Mouse (Mus musculus) cerebellum, postnatal 4 days (tissue): ENCODE data around the gene Ide.
A peak's percentile ranks its signal among the peaks of the same experiment; 100 is the strongest.

ENCODE experiments used
- DNase-seq, 2 experiments: peaks; one replicate each; pipeline ENCODE4 v3.0.0; 2022; ENCODE audit warnings: low spot score in 2 of 2, mixed read lengths in 1 of 2

Ide gene

DNA sequence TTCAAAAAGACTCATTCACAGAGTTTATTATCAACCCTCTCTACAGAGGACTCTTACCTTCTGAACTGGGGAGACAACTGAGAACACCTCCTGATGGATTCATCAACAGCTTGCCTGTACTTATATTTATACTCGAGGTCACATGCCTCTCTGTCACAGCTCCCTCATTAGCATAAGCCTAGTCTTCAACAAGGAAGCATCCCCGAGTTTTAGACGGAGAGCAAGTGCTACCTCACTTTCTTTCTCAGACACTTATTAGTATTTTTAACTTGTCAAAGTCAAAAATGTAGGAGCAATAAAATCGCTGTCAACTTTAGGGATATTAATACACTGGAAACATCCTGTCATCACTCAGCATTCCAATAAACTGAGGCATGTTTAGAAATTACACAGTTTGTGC lies at the start of gene Ide:
Gene Ide (minus strand): TSS at position 101 of the 400 bp plus-strand sequence.
- no peak for DNase-seq

DNA sequence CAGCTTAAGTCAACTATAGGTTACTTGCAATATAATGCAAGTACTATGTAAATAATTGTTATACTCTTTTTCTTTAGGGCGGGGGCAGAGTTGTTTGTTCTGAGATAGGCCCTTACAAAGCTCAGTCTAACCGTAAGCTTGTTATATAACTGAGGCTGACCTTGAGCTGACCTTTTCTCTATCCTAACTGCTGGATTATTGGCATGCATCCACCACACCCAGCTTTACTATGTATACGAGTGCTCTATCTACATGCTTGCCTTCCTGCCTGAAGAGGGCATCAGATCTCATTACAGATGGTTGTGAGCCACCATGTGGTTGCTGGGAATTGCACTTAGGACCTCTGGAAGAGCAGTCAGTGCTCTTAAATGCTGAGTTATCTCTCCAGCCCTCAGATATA lies 48.5 kb upstream of the Ide start:
- DNase-seq, result no peak

DNA sequence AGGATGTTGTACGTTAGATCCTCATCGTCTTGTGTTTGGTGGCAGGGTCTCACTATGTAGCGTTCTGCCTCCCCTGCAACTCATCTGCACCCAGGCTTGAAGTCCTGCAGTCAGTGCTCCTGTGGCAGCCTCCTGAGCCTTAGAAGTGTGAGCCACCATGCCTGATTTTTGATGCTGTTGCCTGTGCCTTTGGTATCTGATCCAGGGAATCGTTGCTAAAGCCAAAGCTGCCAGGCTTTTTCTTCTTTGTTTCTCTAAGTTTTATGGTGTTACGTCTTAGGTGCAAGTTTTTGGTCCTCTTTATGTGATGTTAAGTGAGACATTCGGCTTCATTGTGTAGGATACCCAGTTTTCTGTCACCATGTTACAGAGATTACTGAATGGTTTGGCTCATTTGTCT lies 41.2 kb upstream of the Ide start:
- DNase-seq, result no peak

DNA sequence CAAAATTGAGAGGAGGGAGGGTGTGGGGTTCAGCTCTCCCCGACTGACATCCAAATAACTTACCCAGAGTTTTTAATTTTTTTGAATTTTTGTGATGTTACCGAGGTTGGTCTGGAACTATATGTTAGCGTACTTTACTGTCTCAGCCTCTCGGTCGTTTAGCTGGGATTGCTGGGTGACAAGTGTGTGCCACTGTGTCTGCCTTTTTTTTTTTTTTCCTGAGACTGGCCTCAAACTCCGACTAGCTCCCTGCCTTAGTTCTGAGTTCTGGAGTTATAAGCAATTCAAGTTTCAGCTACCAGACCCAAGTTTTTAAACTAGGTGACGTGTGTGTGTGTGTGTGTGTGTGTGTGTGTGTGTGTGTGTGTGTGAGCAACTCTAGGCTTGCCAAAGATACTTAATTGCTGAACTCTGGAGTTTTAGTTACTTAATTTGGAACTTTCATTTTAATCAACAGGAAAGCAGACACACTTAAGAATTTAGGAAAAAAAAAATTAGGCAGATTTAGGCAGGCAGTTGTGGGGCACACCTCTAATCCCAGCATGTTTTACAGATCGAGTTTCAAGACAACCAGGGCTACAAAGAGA lies 39.8 kb upstream of the Ide start:
- no peak for DNase-seq

DNA sequence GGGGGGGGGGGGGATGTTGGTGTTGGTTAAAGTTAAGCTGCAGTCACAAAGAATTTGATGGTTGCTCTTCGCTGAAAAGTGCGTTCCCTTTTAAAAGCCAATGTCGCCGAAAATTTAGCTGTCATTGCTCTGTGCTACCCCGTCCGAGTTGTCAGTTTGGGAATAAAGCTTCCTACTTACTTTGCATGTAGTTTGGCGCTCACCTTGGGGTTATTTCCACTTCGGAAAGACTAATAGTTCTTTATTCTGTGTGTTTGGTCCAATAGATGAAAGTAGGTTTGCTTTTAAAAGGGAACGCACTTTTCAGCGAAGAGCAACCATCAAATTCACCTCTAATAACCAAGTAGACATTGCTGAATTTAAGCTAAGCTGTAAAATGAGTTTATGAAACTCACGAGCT lies 39.2 kb upstream of the Ide start:
- no peak for DNase-seq

DNA sequence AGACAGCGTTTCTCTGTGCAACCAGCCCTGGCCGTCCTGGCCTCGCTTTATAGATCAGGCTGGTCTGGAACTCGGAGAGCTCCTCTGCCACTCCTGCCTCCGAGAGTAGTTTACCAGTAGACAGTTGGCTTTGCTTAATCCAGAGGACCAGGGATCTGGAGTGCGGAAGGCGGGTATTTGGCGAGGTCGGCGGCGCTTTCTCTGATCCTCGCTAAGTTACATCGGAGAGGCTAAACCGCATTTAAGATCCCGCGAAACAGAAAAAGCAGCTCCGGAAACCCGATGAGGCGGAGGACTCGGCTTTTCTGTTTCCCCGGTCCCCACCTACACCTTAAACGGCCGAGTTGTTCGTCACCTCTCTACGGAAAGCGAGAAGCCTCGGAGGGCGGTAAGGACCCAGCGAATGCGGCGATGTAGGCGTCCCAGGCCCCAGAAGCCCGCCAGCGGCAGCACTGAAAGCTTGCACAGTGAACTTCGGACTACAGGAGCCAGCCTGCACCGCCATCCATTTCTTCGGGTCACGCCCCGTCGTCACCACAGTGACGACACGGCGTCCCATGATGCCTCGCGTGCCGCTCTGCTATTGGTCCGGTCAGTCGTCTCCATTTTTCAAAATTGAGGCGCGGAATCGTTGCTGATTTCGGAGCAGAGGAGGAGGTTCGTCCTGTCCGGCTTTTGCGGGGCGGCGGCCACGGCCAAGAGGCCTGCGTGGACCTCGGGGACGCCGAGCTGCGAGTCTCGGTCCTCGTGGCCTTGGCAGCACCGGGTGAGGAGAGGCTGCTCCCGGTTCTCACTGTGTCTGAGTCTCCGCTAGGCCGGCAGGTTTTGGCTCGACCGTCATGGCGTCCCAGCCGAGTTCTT lies 38.3 kb upstream of the Ide start, which contains the start of gene Kif11:
Gene Kif11 (plus strand): TSS at position 649 of the 861 bp plus-strand sequence.
- peak; percentile 87 to 95 for DNase-seq

DNA sequence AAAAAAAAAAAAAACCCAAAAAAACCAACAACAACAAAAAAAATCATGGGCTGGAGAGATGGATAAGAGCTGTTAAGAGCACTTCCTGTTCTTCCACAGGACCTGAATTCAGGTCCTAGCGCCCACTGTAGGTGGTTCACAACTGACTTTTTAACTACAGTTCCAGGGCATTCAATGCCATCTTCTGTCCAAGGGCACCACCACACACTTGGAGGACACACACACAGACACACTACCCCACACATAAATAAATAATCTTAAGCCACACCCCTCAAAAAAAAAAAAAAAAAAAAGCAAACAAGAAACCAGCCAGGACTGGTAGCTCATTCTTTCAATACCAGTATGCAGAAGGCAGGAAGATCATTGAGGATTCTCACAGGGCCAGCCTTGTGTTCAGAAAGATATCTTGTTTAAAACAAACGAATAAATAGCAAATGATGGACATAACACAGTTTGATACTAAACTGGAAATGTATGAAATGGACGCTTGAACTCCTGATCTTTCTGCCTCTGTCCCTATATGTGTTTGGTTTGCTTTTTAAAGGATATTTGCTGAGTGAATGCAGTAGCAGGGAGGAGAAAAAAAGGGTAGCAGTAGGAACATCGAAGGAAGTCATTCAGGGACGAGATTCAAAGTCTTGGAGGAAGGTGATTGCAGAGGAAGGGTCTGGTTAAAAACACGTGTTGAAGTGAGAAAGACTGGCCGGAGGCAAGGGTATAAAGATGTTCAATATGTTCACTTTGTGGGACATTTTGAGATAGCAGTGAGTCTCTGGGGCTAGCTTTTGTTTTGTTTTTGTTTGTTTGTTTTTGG lies 37.5 kb upstream of the Ide start:
- no peak for DNase-seq

DNA sequence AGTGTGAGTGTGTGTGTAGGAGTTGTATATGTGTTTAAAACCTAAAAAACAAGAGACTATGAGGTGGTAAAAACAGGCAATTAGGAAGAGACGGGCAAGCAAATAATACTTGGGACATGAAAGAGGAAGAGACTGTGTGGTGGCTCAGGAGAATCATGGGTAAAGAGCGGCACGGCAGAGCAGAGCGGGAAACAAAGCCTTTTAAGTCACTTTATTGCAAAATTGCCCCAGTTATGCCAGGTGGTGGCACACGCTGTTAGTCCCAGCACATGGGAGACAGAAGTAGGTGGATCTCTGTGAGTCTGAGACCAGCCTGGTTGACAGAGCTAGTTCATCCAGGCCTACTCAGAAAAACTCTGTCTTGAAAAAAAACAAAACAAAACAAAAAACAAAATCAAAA lies 32.7 kb upstream of the Ide start:
- DNase-seq, result no peak

DNA sequence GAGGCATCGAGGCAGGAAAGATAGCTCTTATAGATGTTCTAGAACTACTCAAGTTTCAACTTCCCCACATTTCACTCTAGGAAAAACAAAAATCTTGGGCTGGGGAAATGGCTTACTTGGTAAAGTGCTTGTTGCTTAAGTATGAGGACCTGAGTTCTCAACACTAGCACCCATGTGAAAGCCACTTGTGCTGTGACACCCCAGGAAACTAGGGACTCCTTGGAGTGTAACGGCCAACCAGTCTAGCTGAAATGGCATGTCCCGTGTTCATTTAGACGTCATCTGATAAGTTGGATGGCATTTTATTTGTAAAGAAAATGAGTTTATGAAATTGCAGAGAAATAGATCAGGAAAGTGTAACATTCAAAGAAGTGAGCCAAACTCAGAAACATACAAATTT lies 32.3 kb upstream of the Ide start:
- DNase-seq, result no peak

DNA sequence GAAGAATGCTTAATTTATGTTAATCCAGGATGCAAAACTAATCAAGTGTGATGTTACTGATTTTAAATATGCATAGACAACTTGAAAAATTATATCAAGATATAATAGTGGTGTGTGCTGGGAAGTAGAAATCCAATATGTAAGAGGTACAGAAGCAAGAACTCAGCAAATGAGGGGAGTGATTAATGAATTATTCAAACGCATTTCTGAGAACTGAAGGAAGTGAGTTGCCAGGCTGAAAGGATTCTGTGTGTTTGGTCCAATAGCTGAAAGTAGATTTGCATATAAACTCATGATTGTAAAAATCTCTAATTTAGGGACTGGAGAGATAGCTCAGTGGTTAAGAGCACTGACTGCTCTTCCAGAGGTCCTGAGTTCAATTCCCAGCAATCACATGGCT lies 31.3 kb upstream of the Ide start:
- no peak for DNase-seq

DNA sequence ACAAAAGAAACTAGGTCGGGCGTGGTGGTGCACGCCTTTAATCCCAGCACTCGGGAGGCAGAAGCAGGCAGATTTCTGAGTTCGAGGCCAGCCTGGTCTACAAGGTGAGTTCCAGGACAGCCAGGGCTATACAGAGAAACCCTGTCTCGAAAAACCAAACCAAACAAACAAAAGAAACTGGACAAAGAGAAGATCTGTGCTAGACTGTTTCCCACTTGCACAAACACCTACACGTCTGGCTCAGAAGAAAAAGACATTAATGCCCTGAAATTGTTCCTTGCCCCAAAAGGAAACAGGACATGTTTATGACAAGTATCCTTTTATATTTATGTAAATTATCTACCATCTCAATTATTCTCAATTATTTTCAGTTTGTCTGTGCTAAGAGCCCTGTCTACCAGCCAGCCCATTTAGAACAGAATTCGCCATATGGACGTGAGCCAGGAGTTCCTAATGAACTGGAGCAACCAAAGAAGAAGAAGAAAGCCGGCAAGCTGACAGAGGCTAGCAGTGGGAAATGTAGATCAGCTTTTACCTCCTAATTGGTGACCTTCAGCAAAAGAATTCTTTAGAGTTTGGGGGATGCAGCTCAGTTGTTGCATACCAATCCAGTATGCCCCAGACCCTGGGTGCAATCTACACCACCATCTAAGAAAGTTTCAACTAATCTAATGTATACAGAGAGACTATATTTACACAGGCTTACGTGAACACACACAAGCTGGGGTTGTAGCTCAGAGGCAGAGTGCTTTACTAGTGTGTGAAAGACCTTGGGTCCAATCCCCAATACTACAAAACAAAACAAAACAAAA lies 25.7 kb upstream of the Ide start:
- DNase-seq, result no peak

DNA sequence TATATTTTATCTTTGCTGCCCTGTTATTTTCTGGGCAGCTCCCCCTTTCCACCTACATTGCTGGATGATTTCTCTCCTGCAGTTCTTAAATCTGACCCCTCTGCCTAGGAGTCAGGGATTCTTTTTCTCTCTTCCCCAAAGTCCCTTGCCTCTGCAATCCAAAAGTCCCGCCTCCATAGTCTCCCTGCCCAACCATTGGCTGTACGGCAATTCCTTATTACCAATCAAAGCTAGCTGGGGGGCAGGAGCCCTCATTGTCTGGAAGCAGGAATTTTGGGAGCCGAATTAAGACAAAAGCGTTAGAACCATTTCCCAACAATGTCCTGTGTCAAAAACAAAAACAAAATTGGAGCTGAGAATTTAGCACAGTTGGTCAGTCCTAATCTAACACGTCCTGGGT lies 24.9 kb upstream of the Ide start:
- DNase-seq, result no peak

DNA sequence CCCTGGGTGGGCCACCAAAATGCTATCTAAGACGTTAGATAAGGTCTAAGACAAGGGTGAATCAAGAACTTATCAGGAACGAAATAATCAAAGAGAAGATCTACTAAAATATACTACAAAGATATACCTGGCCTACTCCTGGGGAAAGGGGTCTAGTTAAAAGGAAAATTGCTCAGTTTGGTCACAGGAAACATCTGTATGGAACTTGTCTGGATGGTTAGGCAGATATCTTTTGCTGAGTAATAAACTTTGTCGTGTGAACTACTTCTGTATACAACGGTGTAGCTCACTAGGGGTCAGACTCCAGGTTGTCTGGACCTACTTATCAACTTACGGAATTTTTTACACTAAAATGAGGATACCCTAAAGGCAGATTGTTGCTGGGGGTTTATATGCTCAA lies 22.4 kb upstream of the Ide start:
- DNase-seq, result no peak

DNA sequence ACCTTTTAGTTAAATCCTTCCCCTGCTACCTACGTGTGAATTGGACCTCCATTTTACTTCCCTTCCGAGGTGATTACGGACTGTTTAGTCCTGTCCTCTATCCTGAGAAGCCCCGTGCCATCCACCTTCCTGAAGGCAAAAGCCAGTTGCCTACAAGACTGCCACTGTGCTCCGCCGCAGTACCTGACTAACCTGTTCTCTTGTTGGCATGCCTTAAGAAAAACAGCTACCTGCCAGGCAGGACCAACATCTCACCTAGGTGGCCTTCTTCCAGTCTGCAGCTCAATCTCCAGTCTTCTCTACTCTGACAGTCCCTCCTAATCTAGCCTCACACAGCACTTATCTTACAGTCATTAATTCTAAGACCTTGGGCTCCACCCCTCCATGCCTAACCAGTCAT lies 15.7 kb upstream of the Ide start:
- DNase-seq, result no peak

DNA sequence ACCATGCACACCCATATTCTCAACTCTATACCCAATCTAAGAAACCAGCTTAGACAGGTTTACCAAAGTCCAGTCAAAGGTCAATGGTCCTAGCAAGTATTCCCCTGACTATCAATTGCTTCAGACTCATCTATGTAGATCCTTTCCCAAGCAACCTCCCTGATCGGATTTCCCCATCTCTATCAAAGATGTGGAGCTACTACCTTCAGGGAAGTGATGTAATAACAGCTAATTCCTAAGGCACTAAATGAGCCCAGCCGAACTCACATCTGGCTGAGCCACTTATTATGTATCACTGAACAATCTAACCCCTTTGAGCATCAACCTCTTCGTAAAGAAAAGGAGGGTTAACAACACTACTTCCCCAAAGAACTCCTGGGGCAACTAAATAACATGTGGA lies 15.1 kb upstream of the Ide start:
- DNase-seq, result no peak

DNA sequence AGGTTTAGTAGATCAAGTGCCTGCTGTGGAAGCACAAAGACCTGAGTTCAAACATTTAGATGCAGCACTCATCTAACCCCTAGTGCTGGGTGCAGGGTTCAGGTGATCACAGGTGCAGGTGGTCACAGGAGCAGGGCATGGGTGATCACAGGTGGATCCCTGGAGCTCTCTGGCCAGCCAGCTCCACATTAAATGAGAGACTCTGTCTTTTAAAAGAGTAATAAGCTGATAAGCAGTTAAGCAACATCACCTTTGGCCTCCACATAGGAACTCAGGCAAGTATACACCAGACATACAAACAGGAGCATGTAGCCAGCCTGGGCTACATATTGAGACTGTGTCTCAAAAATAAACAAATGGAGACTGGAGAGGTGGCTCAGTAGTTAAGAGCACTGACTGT lies 11.3 kb upstream of the Ide start:
- no peak for DNase-seq

DNA sequence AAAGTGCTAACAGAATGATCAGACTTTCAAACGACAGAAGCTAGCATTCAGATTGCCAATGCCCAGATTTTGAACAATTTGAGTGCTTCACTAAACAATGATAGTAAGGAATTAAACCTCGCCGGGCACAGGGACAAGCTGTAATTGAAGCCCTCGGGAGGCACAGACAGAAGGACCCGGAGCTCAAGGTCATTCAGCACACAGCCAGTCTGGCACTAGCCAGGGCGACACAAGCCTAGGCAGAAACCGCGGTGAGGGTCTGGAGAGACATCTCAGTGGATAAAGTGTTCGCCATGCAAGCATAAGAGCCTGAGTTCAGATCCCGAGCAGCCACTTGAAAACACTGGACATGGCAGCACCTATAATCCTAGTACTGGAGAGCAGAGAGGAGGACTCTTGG lies 10.7 kb upstream of the Ide start:
- no peak for DNase-seq

DNA sequence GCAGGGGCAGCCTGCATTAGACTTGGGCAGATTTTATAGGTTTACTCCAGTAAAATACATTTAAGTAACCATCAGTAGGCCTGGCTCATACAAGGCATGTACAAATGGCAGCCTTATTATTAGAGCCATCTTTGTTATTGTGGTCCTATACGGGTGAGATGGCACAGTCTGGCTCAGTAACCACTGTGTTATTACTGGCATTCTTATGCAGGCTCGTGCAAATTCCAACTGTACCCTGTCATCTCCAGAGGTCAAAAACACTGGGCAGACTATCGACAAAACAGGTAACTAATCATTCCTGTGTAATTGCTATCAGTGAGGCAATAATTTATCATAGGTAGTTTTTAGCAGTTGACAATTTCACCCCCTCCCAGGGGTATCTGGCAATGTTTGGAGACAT lies 8.6 kb upstream of the Ide start:
- no peak for DNase-seq

DNA sequence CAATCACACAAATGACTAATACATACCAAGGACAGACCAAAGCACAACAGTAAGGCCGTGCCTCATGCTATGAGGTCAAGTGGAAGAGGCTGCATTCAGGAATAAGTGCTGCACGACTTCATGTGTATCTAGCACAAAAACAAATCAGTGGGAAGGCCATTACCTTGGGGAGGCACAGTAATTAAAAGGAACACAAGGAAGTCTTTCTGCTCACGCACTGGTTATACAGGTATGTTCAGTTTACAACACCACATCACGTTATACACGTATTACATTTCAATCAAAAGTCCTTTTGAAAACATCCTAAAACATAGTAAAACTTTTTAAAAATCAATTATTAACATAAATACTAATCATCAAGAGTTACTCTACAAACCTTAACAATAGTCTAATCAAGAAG lies 6.2 kb upstream of the Ide start:
- DNase-seq, result no peak

DNA sequence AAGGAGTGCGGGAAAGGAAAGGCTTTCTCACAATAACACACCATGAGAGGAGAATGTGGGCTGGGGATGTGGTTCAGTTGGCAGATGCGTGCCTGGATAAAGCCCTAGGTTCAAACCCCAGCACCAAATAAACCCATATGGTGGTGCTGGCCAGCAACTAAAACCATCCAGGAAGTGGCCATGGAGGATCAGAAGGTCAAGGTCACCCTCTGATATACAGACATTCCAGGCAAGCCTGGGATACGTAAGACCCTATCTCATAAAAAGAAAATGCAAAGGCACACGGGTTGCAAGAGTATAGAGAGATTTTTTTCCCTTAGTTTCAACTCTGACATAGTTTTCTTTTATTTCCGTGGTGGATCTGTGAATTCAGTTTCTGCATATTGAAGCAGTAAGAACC lies 3.3 kb upstream of the Ide start:
- no peak for DNase-seq

DNA sequence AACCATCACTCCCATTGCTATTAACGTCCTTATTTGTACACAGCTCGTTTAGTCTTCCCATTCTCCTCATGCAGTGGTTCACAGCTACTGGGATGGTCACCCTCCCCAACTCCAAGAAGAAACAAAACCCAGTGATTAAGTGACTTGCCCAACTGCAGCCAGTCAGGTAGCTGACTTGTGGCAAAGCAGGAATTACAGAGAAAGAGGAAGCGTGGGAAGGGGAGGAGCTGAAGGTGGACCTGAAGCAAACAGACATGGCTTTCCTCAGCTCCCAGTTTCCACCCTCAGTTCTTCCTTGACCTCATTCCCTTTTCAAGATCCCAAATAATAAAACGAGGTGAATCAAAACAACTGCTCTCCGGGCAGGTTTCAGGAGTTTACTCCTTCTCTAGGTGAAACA lies 2.8 kb upstream of the Ide start:
- no peak for DNase-seq

DNA sequence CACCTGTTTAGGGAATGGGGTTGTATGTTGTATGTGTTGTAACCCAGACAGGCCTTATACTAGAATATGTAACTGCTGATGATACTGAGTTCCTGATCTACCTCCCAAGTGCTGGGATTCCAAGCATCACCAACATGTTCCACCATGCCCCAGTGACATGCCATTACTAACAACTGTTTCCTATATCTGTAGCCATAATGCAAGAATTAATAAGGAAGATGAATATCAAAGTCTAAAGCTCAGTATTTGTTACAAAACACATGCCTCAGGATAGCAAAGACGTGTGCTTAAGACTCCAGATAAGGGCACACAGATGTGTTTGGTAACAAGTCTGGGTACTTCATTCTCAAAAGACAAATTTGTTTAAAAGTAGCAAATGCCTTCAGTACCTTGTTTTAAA lies 2.3 kb downstream of the Ide start:
- DNase-seq, result no peak
